Mouse (Mus musculus) lung, adult 2 months (tissue): ENCODE data around the gene Derl3. TPM values are rescaled to one million over a fixed set of nuclear protein-coding genes. Genes with fewer than 3 reads are reported as not detected.

ENCODE experiments used
- DNase-seq: peaks from one replicate; pipeline ENCODE4 v3.0.0; 2022
- H3K4me1 ChIP-seq: fragments of 200-500 bp; 2 replicates; pipeline ENCODE4 v1.6.1; 2011; ENCODE audit warnings: low read length; ENCODE audit not compliant: control insufficient read depth, insufficient read depth
- H3K4me3 ChIP-seq: fragments of 200-500 bp; replicated peaks from 2 replicates; pipeline ENCODE3; 2011; ENCODE audit warnings: low read depth, mild to moderate bottlenecking, control low read depth, low read length; ENCODE audit errors: extremely low read depth
- CTCF ChIP-seq: fragments of 200-500 bp; IDR thresholded peaks from 2 replicates; pipeline ENCODE4 v1.5.1; 2011; ENCODE audit warnings: mild to moderate bottlenecking, low read length, control low read depth; ENCODE audit not compliant: insufficient read depth
- POLR2A ChIP-seq: fragments of 200-500 bp; IDR thresholded peaks from 2 replicates; pipeline ENCODE4 v1.6.1; 2011; ENCODE audit warnings: low read depth, mild to moderate bottlenecking, control low read depth, low read length, borderline replicate concordance; ENCODE audit errors: extremely low read depth
- WGBS: fragments of 180-500 bp; shearing (Covaris S2); methylation state at CpG from one replicate; pipeline ENCODE4 v1.1.7; 2018; 5-methylcytosine and 5-hydroxymethylcytosine counted together
- polyA plus RNA-seq: library from polyadenylated mRNA; depleted of rRNA; stranded (reverse); fragments of >200 nt; gene quantifications from 2 replicates; pipeline ENCODE4 v1.2.3, GENCODE M21; 2012

Derl3 gene
- polyA plus RNA-seq, 1 experiment = 5.1 TPM

- no peak for DNase-seq
- TF ChIP-seq POLR2A (no peak), CTCF (peak; percentile 41; the same call in 1 of the 2 replicates)
- WGBS = 40% methylated on average over 2 of the region's 2 CpGs
- no peak overlapping the region for H3K4me3 ChIP-seq
- peaks cover 3% of the 10 kb centered on the region for H3K4me1 ChIP-seq
Observed at GRCm38 (mm10) chr10:75924324-75924723, 31.1 kb downstream of the Derl3 start.

- no peak for TF ChIP-seq CTCF
- TF ChIP-seq POLR2A = no peak
- no peak overlapping the region for H3K4me3 ChIP-seq
- no peak for DNase-seq
- H3K4me1 ChIP-seq = peaks cover 8% of the 10 kb centered on the region
- 73% methylated on average over 13 of the region's 13 CpGs for WGBS
Observed at GRCm38 (mm10) chr10:75926396-75926795, 33.2 kb downstream of the Derl3 start.

GRCm38 (mm10) chr10:75930304-75930703 is 37.1 kb downstream of the Derl3 start:
- H3K4me3 ChIP-seq = no peak overlapping the region
- WGBS = 16% methylated on average over 6 of the region's 6 CpGs
- no peak for DNase-seq
- TF ChIP-seq POLR2A (no peak), CTCF (no peak)
- H3K4me1 ChIP-seq = peaks cover 6% of the 10 kb centered on the region; the same call in 1 of the 2 replicates

- Histone ChIP-seq H3K4me1 (peaks cover 8% of the 10 kb centered on the region; the same call in 1 of the 2 replicates), H3K4me3 (no peak overlapping the region)
- 36% methylated on average over 7 of the region's 7 CpGs for WGBS
- no peak for TF ChIP-seq POLR2A
- no peak for TF ChIP-seq CTCF
- DNase-seq = no peak
Observed at GRCm38 (mm10) chr10:75931311-75931710, 38.1 kb downstream of the Derl3 start.

- 2% methylated on average over 43 of the region's 44 CpGs for WGBS
- Histone ChIP-seq H3K4me3 (peak overlapping the region; percentile 67), H3K4me1 (peaks cover 8% of the 10 kb centered on the region; the same call in 1 of the 2 replicates)
- TF ChIP-seq POLR2A = peak; percentile 65; the same call in 1 of the 2 replicates
- no peak for TF ChIP-seq CTCF
- DNase-seq = peak; percentile 64
Observed at GRCm38 (mm10) chr10:75932081-75932678, 39.0 kb downstream of the Derl3 start.

GRCm38 (mm10) chr10:75932891-75933290 is 39.7 kb downstream of the Derl3 start, which contains the start of gene Chchd10:
Gene Chchd10 (plus strand): TSS chr10:75933130.
- TF ChIP-seq POLR2A (no peak), CTCF (no peak)
- no peak for DNase-seq
- H3K4me3 ChIP-seq = peak within 1 kb of the TSS; percentile 67
- WGBS = 48% methylated on average over 6 of the region's 6 CpGs
- peaks cover 8% of the 10 kb centered on the region; the same call in 1 of the 2 replicates for H3K4me1 ChIP-seq

- 62% methylated on average over 1 of the region's 1 CpGs for WGBS
- Histone ChIP-seq H3K4me1 (peaks cover 8% of the 10 kb centered on the region; the same call in 1 of the 2 replicates), H3K4me3 (no peak overlapping the region)
- DNase-seq = no peak
- TF ChIP-seq POLR2A (no peak), CTCF (no peak)
Observed at GRCm38 (mm10) chr10:75934991-75935390, 41.8 kb downstream of the Derl3 start.

- TF ChIP-seq CTCF = no peak
- peak; percentile 92; the same call in 1 of the 2 replicates for TF ChIP-seq POLR2A
- WGBS = 6% methylated on average over 51 of the region's 51 CpGs
- peak within 1 kb of the TSS; percentile 81 for H3K4me3 ChIP-seq
- peak; percentile 71 for DNase-seq
- peaks cover 3% of the 10 kb centered on the region; the same call in 1 of the 2 replicates for H3K4me1 ChIP-seq
Observed at GRCm38 (mm10) chr10:75935680-75936541, 42.7 kb downstream of the Derl3 start, which contains the start of gene Mmp11. Gene Mmp11 (minus strand): TSS chr10:75936496.

- WGBS = 55% methylated on average over 18 of the region's 18 CpGs
- peaks cover 3% of the 10 kb centered on the region; the same call in 1 of the 2 replicates for H3K4me1 ChIP-seq
- DNase-seq = no peak
- H3K4me3 ChIP-seq = peak overlapping the region; percentile 11
- TF ChIP-seq CTCF (no peak), POLR2A (no peak)
Observed at GRCm38 (mm10) chr10:75936909-75937667, 43.9 kb downstream of the Derl3 start.
